Mouse (Mus musculus): ENCODE data around the gene Samd8.

Gene Samd8

GRCm38 (mm10) chr14:21750008-21750880 lies at the start of gene Samd8:
TSS of gene Samd8 (plus strand) at chr14:21750531.
- peak; percentile 87 for DNase-seq

- DNase-seq: no peak
Measured at GRCm38 (mm10) chr14:21702691-21703090, 47.6 kb upstream of the Samd8 start.

GRCm38 (mm10) chr14:21703255-21703654 lies 47.1 kb upstream of the Samd8 start:
- no peak for DNase-seq

GRCm38 (mm10) chr14:21705462-21705861 lies 44.9 kb upstream of the Samd8 start:
- DNase-seq: no peak

- DNase-seq: peak; percentile 47
Measured at GRCm38 (mm10) chr14:21706759-21707571, 43.4 kb upstream of the Samd8 start.

- DNase-seq: no peak
Measured at GRCm38 (mm10) chr14:21709545-21709944, 40.8 kb upstream of the Samd8 start.

- DNase-seq: no peak
Measured at GRCm38 (mm10) chr14:21711231-21711630, 39.1 kb upstream of the Samd8 start.

- DNase-seq: no peak
Measured at GRCm38 (mm10) chr14:21714486-21714885, 35.8 kb upstream of the Samd8 start, which contains the start of gene Dupd1. TSS of gene Dupd1 (minus strand) at chr14:21714576.

- DNase-seq: no peak
Measured at GRCm38 (mm10) chr14:21719646-21720383, 30.5 kb upstream of the Samd8 start.

- no peak for DNase-seq
Measured at GRCm38 (mm10) chr14:21720430-21721205, 29.7 kb upstream of the Samd8 start.

- DNase-seq: no peak
Measured at GRCm38 (mm10) chr14:21722021-21722698, 28.2 kb upstream of the Samd8 start.

- DNase-seq: peak; percentile 73
Measured at GRCm38 (mm10) chr14:21729031-21729732, 21.1 kb upstream of the Samd8 start.

- no peak for DNase-seq
Measured at GRCm38 (mm10) chr14:21729936-21730335, 20.4 kb upstream of the Samd8 start.

GRCm38 (mm10) chr14:21733131-21733905 lies 17.0 kb upstream of the Samd8 start:
- no peak for DNase-seq

GRCm38 (mm10) chr14:21740345-21740744 lies 10.0 kb upstream of the Samd8 start:
- DNase-seq: no peak

- DNase-seq: no peak
Measured at GRCm38 (mm10) chr14:21741314-21741713, 9.0 kb upstream of the Samd8 start.

GRCm38 (mm10) chr14:21741786-21742185 lies 8.5 kb upstream of the Samd8 start:
- DNase-seq: peak; percentile 77

- no peak for DNase-seq
Measured at GRCm38 (mm10) chr14:21742441-21742840, 7.9 kb upstream of the Samd8 start.

GRCm38 (mm10) chr14:21744169-21744568 lies 6.2 kb upstream of the Samd8 start:
- no peak for DNase-seq

GRCm38 (mm10) chr14:21745149-21745548 lies 5.2 kb upstream of the Samd8 start:
- DNase-seq: no peak
